Mouse (Mus musculus) embryo, embryonic 9.5 days (tissue): ENCODE measurements around the gene Flad1.

ENCODE experiments used
- DNase-seq: peaks from one replicate; pipeline ENCODE4 v3.0.0-alpha.2; 2017; ENCODE audit errors: extremely low spot score

The Flad1 gene

DNA sequence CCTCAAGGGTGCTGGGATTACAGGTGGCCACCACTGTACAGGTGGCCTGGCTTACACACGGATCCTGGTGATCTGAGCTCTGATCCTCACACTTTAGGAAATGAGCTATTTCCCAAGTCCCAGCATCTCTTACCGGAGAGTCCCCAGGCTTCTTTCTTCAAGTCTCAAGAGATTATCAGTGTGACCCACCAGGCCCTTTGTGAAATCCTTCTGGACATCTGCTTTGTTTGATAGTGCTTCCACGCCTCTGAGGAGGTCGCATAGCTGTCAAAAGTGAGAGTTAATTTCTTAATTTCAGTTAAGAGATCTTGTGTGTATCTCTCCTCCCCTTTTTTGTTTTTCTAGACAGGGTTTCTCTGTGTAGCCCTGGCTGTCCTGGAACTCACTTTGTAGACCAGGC, 14.2 kb upstream of the Flad1 start:
- DNase-seq = no peak

DNA sequence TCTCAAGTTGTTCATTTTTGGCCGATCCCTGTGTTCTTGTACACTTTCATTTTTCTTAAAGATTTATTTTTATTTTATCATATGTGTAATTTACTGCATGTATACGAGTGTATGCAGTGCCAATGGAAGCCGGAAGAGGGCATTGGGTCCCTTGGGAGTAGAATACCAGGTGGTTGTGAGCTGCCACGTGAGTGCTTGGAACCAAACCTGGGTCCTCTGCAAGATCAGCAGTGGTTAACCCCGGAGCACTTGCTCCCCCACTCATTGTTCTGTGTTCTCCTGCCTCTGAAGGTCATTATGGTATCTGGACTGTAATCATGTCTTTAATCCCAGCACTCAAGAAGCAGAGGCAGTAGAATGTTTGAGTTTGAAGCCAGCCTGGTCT, 13.5 kb upstream of the Flad1 start:
- DNase-seq = no peak

DNA sequence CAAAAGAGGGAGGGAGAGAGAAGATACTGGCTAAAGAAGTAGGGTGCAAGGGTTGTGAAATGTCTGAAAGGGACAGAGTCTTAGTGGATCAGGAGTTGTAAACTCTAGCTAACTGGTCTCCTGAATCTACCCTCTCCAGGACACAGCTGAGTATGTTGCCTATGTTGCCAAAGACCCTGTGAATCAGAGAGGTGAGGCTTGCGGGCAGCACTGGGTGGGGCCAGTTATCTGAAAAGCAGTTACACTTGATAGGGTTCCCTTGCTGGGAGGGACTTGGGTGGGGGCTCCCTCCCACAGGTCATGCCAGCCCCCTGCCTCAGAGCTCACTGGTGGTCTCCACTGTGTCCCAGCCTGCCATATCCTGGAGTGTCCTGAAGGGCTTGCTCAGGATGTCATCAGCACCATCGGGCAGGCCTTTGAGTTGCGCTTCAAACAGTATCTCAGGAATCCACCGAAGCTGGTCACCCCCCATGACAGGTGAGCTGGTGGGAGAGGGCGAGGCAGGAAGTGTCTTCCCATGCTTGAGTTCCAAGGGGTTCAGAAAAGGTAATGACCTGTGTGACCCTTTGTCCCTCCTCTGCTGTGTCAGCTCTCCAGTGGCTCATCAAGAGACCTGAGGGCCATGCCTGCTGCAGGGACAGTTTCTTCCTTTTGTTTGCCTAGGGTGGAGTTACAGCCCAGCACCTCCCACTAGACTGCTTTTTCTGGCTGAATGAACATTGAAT, 12.9 kb upstream of the Flad1 start:
- DNase-seq = no peak

DNA sequence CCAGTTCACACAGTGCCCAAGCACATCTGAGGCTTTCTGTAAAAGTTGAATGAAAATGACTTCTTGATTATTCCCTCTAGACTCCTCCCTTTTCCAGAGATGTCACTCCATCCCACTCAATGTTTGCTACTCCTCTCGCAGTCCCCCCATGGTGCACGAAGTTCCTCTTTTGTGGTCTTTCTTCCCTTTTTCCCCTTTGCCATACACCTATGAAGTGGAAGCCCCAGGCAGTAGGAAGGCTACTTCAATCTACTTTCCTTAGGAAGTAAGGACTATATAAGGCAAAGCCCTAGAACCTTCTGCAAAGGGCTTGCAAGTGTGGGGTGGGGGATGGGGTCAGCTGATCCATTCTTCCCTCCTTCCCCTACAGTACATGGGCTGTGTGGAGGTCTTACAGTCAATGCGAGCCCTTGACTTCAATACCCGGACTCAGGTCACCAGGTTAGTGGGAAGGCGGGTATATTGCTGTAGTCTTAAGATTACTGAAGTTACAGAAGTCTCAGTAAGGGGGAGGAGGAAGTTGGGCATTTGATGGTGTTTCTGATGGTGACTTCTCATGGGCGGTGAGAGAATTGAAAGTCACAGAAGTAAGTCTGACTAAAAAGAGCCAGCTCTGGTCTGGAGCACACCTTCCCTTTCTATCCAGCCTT, 11.0 kb upstream of the Flad1 start:
- DNase-seq = no peak

DNA sequence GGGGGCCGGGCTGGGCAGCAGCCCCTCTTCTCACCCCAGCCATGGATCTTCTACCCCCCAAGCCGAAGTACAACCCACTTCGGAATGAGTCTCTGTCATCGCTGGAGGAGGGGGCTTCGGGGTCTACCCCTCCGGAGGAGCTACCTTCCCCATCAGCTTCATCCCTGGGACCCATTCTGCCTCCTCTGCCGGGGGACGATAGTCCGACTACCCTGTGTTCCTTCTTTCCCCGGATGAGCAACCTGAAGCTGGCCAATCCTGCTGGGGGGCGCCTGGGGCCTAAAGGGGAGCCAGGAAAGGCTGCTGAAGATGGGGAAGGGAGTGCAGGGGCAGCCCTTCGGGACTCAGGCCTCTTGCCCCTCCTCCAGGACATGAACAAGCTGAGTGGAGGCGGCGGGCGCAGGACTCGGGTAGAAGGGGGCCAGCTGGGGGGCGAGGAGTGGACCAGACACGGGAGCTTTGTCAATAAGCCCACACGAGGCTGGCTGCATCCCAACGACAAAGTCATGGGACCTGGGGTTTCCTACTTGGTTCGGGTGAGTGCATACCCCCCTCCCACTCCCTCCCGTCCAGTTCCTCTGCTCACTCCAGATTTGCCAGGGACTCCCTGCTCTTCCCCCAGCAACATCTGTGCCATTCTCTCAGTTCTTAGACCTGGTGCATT, 10.3 kb upstream of the Flad1 start:
- DNase-seq = peak; percentile 34

DNA sequence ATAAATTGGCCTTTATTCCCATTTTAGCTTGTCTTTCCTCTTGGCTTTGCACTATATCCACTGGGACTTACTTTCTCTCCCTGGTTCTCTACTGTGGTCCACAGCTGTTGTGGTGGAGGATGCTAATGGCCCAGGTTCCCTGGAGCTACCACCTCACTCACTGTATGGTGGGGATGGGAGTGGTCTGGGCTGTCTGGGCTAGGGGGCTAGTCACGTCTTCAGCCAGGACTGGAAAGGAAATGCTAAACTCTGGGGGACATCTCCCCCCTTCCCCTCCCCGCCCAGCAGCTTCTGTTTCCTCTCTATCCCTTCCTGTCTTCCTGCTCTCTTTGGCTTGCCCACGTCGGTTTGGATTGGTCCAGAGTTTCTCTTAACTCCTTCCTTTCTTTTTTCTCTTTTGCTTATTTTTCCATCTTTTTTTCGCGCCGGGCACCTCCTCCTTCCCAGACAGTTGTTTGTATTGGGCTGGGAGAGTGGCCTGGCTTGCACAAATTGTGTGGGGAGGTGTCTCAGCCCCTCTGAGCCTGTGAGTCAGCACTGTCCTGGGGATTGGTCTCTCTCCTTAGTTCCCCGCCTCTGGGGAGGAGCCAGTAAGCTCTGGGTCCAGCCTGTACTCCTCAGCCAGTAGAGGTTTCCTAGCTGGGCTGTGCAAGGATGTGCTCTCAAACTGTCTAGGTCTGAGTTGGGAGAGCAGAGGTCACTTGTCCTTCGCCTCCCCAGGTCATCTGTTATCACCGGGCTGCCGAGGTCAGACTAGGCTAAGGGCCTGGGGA, 9.5 kb upstream of the Flad1 start:
- peak; percentile 80 for DNase-seq

DNA sequence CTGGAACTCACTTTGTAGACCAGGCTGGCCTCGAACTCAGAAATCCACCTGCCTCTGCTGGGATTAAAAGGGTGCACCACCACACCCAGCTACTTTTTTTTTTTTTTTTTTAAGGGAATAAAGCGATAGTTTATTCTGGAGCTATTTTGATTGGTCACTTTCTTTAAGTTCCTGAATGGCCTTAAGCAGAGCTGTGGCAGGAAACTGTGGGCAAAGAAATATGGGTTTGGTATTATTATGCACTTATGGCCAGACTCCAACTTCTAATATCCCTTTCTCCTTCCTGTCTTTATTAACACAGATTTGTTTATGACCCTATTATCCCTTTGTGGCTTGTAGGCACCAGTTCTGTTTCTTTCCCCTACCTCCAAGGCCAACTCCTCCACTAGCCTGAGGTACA, 8.8 kb upstream of the Flad1 start:
- no peak for DNase-seq

DNA sequence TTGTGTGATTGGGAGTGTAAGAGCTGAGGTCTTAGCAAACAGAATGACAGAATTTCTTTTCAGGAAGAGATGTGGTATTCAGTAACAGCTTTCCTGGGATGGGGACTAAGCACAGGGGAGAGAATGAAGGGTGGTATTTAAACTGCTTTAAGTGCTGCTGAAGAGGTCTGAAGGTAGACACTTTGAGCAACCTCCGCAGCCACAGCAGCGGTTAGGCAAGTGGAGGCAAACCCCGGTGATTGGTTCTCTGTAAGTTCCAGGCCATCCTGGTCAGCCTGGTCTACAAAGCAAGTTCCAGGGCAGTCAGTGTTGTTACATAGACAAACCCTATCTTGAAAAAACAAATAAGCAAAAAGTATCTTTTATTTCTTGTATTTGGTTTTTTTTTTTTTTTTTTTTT, 8.3 kb upstream of the Flad1 start:
- DNase-seq = no peak

DNA sequence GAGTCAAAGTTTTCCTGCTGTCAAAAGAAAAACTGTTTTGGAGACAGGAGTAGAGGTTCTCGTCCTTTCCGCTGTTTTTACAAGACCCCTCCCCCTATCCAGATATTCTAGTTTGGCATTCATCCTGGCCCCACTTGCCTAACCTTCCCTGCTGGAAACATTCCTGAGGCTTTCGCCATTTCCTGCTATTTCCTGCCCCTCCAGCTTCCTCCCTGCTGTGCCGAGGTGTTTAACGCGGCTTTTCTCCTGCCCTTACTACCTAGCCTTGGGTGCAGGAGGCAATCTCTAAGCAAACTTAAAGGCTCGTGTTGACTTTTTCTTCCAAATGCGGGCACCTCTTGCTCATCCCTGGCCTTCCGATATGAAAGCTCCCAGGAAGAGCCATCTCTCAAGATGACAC, 7.9 kb upstream of the Flad1 start:
- DNase-seq = peak; percentile 54

DNA sequence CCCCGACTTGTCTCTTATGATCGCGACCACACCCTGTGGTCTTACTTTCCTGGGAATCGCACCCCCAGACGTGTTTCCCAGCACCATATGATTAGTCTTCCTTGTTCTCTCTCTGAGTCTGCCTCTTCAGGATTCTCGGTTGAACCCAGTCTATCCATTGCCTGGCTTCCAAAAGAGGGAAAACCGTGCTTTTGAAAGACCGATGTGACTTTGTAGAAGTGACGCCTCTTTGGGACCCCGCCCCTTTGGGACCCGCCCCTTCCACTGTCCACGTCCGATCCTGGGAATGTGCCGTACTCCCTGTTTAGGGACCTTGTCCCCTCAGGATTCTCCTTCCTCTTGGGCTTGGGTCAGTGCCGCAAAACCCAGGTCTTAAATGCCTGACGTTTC, 7.2 kb upstream of the Flad1 start:
- DNase-seq = peak; percentile 88

DNA sequence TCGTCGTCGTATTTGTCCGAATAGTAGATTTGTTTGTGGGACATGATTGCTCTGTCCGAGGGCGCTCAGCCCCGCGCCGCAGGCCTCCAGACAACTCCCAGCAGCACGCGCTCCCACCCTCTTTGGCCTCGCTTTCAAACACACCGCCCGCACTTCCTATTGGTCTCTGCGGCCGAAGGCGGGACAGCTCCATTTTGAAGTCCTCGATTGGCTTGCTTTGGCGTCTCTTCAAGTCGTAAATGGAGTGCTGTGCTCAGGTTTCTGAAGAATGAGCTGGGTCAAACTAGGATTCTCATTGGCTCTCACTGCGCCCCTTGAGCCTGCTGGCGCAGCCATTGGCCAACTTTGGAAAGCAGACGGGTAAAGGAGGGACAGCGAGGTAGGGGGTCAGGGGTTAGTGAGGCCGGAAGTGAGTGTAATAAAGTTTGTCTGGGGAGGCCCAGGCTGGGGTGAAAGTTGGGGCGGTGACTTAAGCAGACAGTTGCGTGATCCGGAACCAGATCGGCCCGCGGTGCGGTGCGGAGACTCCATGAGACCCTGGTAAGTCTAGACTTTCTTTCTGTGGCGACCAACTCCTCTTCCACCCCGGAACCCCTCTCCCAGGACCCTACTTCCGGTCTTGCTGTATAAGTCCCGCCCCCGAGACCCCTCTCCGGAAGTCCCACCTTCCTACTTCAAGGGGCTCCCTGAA, 6.6 kb upstream of the Flad1 start, which contains the start of the genes Cks1b and Shc1:
TSS of gene Cks1b (minus strand) at position 214 of the 691 bp plus-strand sequence.
TSS of gene Shc1 (plus strand) at position 274 of the 691 bp plus-strand sequence.
- peak; percentile 97 for DNase-seq

DNA sequence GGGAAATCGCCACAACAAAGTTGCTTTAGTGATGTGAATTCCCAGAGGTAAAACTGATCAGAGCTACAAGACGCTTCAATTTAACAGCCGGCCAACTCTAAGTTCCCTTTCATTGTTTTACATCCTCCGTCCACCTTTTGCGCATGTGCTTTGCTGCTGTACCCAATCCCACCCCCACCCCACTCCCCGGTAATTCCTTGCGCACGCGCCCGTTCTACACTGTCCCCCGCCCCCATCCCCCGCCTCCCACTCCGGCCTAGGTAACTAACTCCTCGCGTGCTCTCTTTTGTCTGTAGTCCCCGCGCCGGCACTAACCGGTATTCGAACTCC, 6.1 kb upstream of the Flad1 start:
- no peak for DNase-seq

DNA sequence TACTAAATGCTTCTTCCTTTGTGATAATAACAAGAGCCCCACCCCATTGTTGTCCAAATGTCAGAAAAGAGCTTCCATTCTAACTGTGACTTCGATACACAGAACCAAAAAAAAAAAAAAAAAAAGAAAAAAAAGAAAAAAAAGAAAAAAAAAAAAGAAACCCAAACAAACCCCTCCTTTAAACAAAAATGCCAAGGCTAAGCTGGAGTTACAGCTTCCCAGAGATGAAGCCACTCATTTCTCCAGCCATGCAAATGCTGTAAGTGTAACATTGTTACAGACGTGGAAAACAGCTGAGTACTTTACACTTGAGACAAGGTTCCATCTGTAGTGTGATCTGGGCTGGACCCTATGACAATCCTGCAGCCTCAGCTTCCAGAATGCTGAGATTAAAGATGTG, 5.5 kb upstream of the Flad1 start:
- DNase-seq = no peak

DNA sequence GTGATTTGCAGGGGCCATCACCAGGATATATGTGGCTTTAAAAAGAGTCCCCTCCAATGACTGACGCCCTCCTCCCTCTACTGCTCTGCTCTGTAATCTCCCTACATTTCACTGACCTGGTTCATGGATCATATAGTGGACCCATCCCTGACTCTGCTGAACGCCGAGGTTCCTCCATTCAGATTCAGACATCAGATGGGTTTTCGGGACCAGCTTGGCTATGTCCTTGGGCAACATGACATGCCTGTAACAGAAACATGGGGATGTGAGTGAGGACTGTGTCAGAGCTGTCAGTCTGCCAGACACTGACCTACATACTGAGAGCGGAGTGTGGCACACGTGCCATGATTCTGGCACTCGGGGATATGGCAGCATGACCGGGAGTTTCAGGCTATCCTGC, 4.5 kb upstream of the Flad1 start:
- DNase-seq = no peak

DNA sequence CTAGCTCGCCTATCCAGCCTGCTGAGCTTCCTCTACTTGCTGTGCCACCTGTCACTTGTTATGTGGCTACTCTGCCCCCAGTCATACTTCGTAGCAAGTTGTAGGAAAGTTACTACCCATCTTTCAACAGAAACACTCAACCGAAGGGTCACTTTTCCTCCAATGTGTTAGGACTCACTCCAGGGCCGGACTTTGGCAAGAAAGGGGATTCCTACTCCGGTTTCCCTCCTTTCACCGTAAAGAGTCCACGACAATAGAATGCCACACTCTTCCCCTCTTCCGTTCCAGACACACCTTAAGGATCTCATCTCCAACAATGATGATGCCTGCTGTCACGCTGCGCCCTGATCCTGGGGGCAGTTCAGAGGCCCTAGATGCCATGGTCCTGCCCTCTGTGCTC, 806 bp downstream of the Flad1 start:
- no peak for DNase-seq

DNA sequence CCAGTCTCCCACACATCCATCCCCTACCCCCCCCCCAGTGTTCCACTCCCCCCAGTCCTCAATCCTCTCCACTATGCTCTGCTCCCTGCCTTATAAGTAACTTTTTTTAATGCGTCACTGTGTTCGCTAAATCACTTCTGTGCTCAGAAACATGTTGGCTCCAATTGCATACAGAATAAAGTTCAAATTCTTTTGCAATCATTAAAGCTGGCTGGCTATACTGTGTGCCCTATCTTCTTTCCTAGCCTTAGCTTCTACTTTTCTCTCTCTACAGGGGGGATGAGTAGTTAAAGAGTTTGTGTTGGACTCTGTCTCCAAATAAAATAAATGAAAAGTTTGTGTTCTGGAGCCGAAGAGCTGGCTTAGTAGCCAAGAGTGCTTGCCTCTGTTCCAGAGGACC, 2.0 kb downstream of the Flad1 start:
- DNase-seq = no peak

DNA sequence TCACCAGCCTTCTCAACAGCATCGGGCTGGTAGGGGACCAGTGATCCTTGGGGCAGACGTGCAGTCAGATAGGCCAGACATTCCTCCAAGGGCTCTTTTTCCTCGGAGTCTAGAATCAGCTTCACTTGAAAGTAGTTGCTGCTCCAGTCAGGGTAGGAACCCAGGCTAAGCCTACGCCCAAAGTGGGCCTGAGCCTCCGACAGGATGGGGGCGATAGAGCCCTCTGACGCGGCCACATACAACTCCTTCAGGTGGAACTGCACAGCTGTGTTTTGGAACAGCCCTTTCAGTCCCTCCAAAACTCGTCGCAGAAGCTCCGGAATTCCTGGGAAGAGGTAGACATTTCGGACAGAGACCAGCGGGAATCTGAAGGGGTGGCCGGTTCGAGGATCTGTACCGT, 3.2 kb downstream of the Flad1 start:
- DNase-seq = no peak

DNA sequence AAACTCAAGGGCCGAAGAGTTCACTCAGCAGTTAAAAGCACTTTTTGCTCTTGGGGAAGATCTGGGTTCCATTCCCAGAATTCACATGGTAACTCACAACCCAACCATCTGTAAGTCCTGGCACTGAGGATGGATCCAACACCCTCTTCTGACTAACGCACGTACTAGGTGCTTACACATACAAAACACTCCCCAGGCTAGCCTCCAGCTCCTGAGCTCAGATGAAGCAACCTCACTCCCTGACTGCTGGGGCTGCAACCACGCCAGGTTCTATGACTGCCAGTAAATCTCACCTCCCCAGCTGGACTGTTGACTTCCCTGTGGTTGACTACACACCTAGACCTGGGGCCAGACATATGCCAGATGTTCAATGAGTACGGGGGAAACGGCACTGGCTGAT, 4.8 kb downstream of the Flad1 start:
- no peak for DNase-seq

DNA sequence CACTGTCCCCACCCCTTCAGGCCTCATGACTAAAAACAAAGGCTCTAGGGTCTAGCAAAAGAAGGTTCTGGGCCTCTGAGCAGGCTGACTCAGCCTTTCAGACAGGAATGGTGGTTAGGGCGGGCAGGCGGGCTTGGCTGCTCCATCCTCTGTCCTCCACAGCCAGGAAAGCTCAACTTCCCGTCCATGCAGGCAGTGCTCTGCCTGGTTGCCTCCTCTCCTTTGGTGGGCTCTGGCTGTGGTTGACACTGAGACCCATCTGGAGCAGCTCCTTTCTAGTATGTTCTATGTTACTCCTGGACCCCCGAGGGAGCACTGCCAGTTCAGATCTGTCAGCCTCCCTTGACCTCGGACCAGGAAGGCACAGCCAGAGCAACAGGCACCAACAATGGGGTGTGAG, 9.0 kb downstream of the Flad1 start, which contains the start of gene Lenep:
TSS of gene Lenep (minus strand) at position 101 of the 400 bp plus-strand sequence.
- no peak for DNase-seq

DNA sequence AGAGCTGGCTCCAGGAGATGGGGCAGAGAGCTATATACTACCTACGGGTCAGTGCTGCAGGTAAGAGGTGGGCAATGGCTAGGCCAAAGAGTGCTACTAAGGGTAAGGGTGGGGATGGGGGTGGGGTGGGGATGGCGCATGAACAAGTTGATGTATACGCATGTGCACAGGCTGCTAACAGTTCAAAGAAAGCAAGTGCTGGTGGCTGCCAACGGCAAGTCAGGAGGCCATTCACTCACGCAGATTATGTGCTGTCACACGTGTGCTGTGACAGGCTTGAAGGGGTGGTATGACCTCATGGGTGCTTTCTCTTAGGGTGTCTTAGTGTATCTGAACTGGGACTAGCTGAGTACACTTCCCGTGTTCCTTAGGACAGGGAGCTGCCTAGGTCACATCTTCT, 10.3 kb downstream of the Flad1 start:
- DNase-seq = no peak

DNA sequence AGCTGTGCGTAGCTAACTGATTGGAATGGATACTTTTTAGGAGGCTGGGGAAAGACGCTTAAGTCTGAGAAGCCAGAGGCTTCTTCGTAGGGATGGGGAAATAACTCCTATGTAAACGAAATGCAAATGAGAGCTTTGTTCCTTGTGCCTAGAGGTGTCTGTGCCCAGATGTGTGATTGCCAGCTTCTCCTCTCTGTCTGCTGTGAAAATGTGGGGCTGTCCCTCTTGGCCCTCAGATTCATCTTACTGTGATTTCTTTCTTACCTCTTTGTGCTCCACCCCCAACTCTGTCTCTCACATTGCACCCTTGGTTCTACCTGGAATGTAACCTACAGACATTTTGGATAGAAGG, 15.0 kb downstream of the Flad1 start:
- DNase-seq = no peak
